Mouse (Mus musculus) heart, embryonic 13.5 days (tissue): ENCODE results near the gene Fam81a. TPM values are rescaled to one million over a fixed set of nuclear protein-coding genes. Genes with fewer than 3 reads are reported as not detected.

Experiments used
- ATAC-seq: fragments of 200-750 bp; cut with Nextera tagmentation; 2 replicates; pipeline ENCODE4 v1.8.0; 2017; ENCODE audit warnings: moderate TSS enrichment; ENCODE audit not compliant: insufficient number of reproducible peaks, low FRiP score, low TSS enrichment; ENCODE audit errors: extremely low read depth
- H3K27ac ChIP-seq: fragments of 300-500 bp; sonication (generic); replicated peaks from 2 replicates; pipeline ENCODE4 v1.5.1; 2015; ENCODE audit warnings: moderate library complexity, mild to moderate bottlenecking, inconsistent platforms
- H3K27me3 ChIP-seq: fragments of 300-500 bp; sonication (generic); replicated peaks from 2 replicates; pipeline ENCODE4 v1.6.1; 2015; ENCODE audit warnings: mild to moderate bottlenecking, inconsistent platforms
- H3K36me3 ChIP-seq: fragments of 300-500 bp; sonication (generic); 2 replicates; pipeline ENCODE4 v1.6.1; 2015; ENCODE audit warnings: mild to moderate bottlenecking, inconsistent platforms
- H3K4me1 ChIP-seq: fragments of 300-500 bp; sonication (generic); 2 replicates; pipeline ENCODE4 v1.6.1; 2015; ENCODE audit warnings: inconsistent platforms
- H3K4me2 ChIP-seq: fragments of 300-500 bp; sonication (generic); 2 replicates; pipeline ENCODE4 v1.6.1; 2015; ENCODE audit warnings: inconsistent platforms, mild to moderate bottlenecking, moderate library complexity
- H3K4me3 ChIP-seq: fragments of 300-500 bp; sonication (generic); 2 replicates; pipeline ENCODE4 v1.5.1; 2015; ENCODE audit warnings: moderate library complexity, mild to moderate bottlenecking, inconsistent platforms
- H3K9ac ChIP-seq: fragments of 300-500 bp; sonication (generic); 2 replicates; pipeline ENCODE4 v1.6.1; 2015; ENCODE audit warnings: inconsistent platforms, mild to moderate bottlenecking, moderate library complexity
- H3K9me3 ChIP-seq: fragments of 300-500 bp; sonication (generic); 2 replicates; pipeline ENCODE4 v1.6.1; 2016; ENCODE audit warnings: inconsistent platforms
- WGBS: fragments of 180-500 bp; shearing (Covaris S2); methylation state at CpG from one replicate; pipeline ENCODE4 v1.1.7; 2015; ENCODE audit warnings: mixed read lengths; 5-methylcytosine and 5-hydroxymethylcytosine counted together
- polyA plus RNA-seq: library from polyadenylated mRNA; unstranded; fragments of >200 nt; fragmentation: Nextera tagmentation; extraction: Ambion mirVana; gene quantifications from 2 replicates; pipeline ENCODE4 v1.2.1, GENCODE M21; 2015

Gene Fam81a
- polyA plus RNA-seq, 1 experiment from 2014 or later: 30.2 TPM

GRCm38 (mm10) chr9:70109279-70109678, 33.1 kb downstream of the Fam81a start:
- ATAC-seq: no peak
- Histone ChIP-seq H3K27ac (no peak overlapping the region), H3K4me3 (no peak overlapping the region), H3K9me3 (no peaks in the 10 kb centered on the region), H3K4me1 (peaks cover 14% of the 10 kb centered on the region), H3K9ac (no peak overlapping the region), H3K36me3 (no peaks in the 10 kb centered on the region), H3K27me3 (peaks cover 3% of the 10 kb centered on the region; the same call in 1 of the 2 replicates), H3K4me2 (no peak overlapping the region)
- 12% methylated on average over 3 of the region's 3 CpGs for WGBS

GRCm38 (mm10) chr9:70108151-70108550, 34.2 kb downstream of the Fam81a start:
- WGBS: 68% methylated on average over 5 of the region's 5 CpGs
- no peak overlapping the region for H3K9ac ChIP-seq
- peaks cover 3% of the 10 kb centered on the region; the same call in 1 of the 2 replicates for H3K27me3 ChIP-seq

GRCm38 (mm10) chr9:70105573-70105972, 36.8 kb downstream of the Fam81a start:
- H3K4me3 ChIP-seq: no peak overlapping the region
- ATAC-seq: no peak
- WGBS: 56% methylated on average over 5 of the region's 5 CpGs
- H3K27ac ChIP-seq: no peak overlapping the region
- H3K9ac ChIP-seq: no peak overlapping the region
- H3K4me2 ChIP-seq: no peak overlapping the region
- peaks cover 10% of the 10 kb centered on the region for H3K4me1 ChIP-seq
- no peaks in the 10 kb centered on the region for H3K9me3 ChIP-seq
- H3K36me3 ChIP-seq: 0 out of 2 replicates have a peak, but pooled peaks cover 9% of the 10 kb centered on the region
- peaks cover 3% of the 10 kb centered on the region; the same call in 1 of the 2 replicates for H3K27me3 ChIP-seq

More at GRCm38 (mm10) chr9:70108151-70108550, 34.2 kb downstream of the Fam81a start:
- H3K27ac ChIP-seq: no peak overlapping the region
- H3K36me3 ChIP-seq: no peaks in the 10 kb centered on the region
- ATAC-seq: no peak
- no peaks in the 10 kb centered on the region for H3K9me3 ChIP-seq
- no peak overlapping the region for H3K4me3 ChIP-seq
- H3K4me2 ChIP-seq: no peak overlapping the region
- H3K4me1 ChIP-seq: peaks cover 14% of the 10 kb centered on the region

DNA sequence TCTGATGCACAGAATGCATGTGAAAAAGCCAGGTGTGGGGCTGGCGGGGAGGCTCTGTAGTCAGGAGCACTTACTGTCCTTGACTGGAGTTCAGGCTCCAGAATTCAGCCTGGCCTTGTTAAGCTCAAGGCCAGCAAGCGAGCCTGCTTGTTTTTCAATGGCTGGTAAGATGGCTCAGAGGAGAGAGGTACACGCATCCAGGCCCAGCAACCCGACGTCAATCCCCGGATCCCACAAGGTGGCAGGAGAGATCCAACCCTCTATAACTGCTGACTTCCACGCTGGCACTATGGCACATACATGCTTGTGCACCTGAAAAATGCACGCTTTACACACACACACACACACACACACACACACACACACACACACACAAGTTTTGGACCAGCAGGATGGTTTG, 39.3 kb downstream of the Fam81a start:
- no peak for ATAC-seq
- Histone ChIP-seq H3K4me1 (peaks cover 10% of the 10 kb centered on the region), H3K36me3 (peaks cover 32% of the 10 kb centered on the region), H3K4me3 (no peak overlapping the region), H3K9me3 (no peaks in the 10 kb centered on the region; the same call in 1 of the 2 replicates), H3K9ac (no peak overlapping the region), H3K27ac (no peak overlapping the region), H3K4me2 (no peak overlapping the region), H3K27me3 (no peaks in the 10 kb centered on the region)
- 50% methylated on average over 8 of the region's 8 CpGs for WGBS

- H3K27me3 ChIP-seq: no peaks in the 10 kb centered on the region
- 85% methylated on average over 2 of the region's 2 CpGs for WGBS
- H3K9ac ChIP-seq: no peak overlapping the region
- H3K4me1 ChIP-seq: no peaks in the 10 kb centered on the region
- no peaks in the 10 kb centered on the region; the same call in 1 of the 2 replicates for H3K9me3 ChIP-seq
- no peak overlapping the region for H3K27ac ChIP-seq
- ATAC-seq: no peak
- H3K4me3 ChIP-seq: no peak overlapping the region
- no peak overlapping the region for H3K4me2 ChIP-seq
- peaks cover 42% of the 10 kb centered on the region for H3K36me3 ChIP-seq
Observed at GRCm38 (mm10) chr9:70097542-70097941, 44.8 kb downstream of the Fam81a start.

DNA sequence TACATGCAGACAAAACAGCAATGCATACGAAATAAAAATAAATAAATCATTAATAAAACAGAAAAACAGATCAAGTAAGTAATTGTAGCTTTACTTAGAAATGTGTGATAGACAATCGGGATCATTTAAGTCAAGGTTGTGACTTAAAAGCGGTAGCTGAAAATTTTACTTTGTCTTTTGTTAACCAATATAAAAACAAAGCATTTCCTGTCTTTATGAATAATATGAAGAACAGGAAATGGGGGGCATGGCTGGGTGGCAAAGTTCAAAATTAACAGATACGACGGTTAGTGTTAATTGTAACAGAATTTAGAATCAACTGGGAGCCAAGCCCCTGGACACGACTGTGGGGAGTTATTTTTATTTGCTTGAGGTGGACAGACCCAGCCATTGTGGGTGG, 47.3 kb downstream of the Fam81a start:
- Histone ChIP-seq H3K4me3 (no peak overlapping the region), H3K4me2 (no peak overlapping the region), H3K27me3 (no peaks in the 10 kb centered on the region), H3K9ac (no peak overlapping the region), H3K27ac (no peak overlapping the region), H3K9me3 (no peaks in the 10 kb centered on the region; the same call in 1 of the 2 replicates), H3K36me3 (peaks cover 37% of the 10 kb centered on the region), H3K4me1 (no peaks in the 10 kb centered on the region)
- ATAC-seq: no peak
- 70% methylated on average over 6 of the region's 6 CpGs for WGBS

- Histone ChIP-seq H3K27ac (no peak overlapping the region), H3K36me3 (peaks cover 15% of the 10 kb centered on the region; the same call in 1 of the 2 replicates), H3K4me1 (peaks cover 19% of the 10 kb centered on the region), H3K9me3 (no peaks in the 10 kb centered on the region), H3K27me3 (no peaks in the 10 kb centered on the region), H3K4me2 (no peak overlapping the region), H3K4me3 (no peak overlapping the region), H3K9ac (no peak overlapping the region)
- ATAC-seq: no peak
- whole genome bisulfite sequencing: 85% methylated on average over 10 of the region's 10 CpGs
Observed at GRCm38 (mm10) chr9:70090541-70090940, 51.8 kb downstream of the Fam81a start.

- WGBS: 55% methylated on average over 6 of the region's 6 CpGs
- Histone ChIP-seq H3K4me3 (no peak overlapping the region), H3K36me3 (peaks cover 15% of the 10 kb centered on the region; the same call in 1 of the 2 replicates), H3K9me3 (no peaks in the 10 kb centered on the region), H3K4me2 (no peak overlapping the region), H3K9ac (no peak overlapping the region), H3K27ac (no peak overlapping the region), H3K4me1 (peaks cover 19% of the 10 kb centered on the region), H3K27me3 (no peaks in the 10 kb centered on the region)
- ATAC-seq: no peak
Observed at GRCm38 (mm10) chr9:70088786-70089096, 53.6 kb downstream of the Fam81a start.

- Histone ChIP-seq H3K4me1 (peaks cover 19% of the 10 kb centered on the region), H3K4me3 (no peak overlapping the region), H3K27me3 (no peaks in the 10 kb centered on the region), H3K36me3 (peaks cover 13% of the 10 kb centered on the region; the same call in 1 of the 2 replicates), H3K9me3 (no peaks in the 10 kb centered on the region), H3K27ac (no peak overlapping the region), H3K9ac (no peak overlapping the region), H3K4me2 (no peak overlapping the region)
- ATAC-seq: no peak
- WGBS: 65% methylated on average over 19 of the region's 19 CpGs
Observed at GRCm38 (mm10) chr9:70088041-70088785, 54.1 kb downstream of the Fam81a start.

- no peak for ATAC-seq
- no peak overlapping the region for H3K4me3 ChIP-seq
- H3K36me3 ChIP-seq: peaks cover 9% of the 10 kb centered on the region; the same call in 1 of the 2 replicates
- 71% methylated on average over 5 of the region's 5 CpGs for WGBS
- H3K4me1 ChIP-seq: peaks cover 22% of the 10 kb centered on the region
- no peaks in the 10 kb centered on the region for H3K9me3 ChIP-seq
- no peak overlapping the region for H3K9ac ChIP-seq
- H3K27me3 ChIP-seq: no peaks in the 10 kb centered on the region
- no peak overlapping the region for H3K4me2 ChIP-seq
- no peak overlapping the region for H3K27ac ChIP-seq
Observed at GRCm38 (mm10) chr9:70087379-70087778, 55.0 kb downstream of the Fam81a start.

- Histone ChIP-seq H3K27ac (no peak overlapping the region), H3K27me3 (no peaks in the 10 kb centered on the region), H3K4me1 (peaks cover 23% of the 10 kb centered on the region), H3K4me2 (no peak overlapping the region), H3K36me3 (0 out of 2 replicates have a peak, but pooled peaks cover 4% of the 10 kb centered on the region), H3K4me3 (no peak overlapping the region), H3K9me3 (no peaks in the 10 kb centered on the region), H3K9ac (no peak overlapping the region)
- no peak for ATAC-seq
- 20% methylated on average over 6 of the region's 6 CpGs for WGBS
Observed at GRCm38 (mm10) chr9:70086091-70086490, 56.3 kb downstream of the Fam81a start.

DNA sequence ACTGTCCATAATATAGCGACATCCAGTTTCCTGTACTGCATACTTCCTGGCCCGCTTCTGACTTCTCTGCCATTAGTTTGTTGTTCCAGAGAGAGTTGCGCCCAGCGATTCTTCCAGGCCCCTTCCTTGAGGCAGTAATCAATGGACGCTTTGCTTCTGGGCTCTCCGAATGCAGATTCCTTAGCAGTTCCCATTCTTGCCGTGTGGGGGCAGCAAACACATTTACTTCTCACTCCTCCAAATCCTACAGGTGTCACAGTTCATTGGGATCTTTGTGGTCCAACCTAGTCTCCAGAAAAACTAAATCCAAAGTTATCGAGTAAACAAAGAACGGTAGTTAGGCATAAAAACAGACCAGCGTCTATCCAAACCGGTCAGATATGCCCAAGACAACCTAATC, 58.3 kb downstream of the Fam81a start:
- H3K9me3 ChIP-seq: no peaks in the 10 kb centered on the region
- no peak overlapping the region for H3K27ac ChIP-seq
- no peak overlapping the region for H3K4me2 ChIP-seq
- no peaks in the 10 kb centered on the region for H3K36me3 ChIP-seq
- ATAC-seq: no peak
- peaks cover 23% of the 10 kb centered on the region for H3K4me1 ChIP-seq
- WGBS: 52% methylated on average over 11 of the region's 11 CpGs
- H3K4me3 ChIP-seq: no peak overlapping the region
- no peak overlapping the region for H3K9ac ChIP-seq
- no peaks in the 10 kb centered on the region for H3K27me3 ChIP-seq
